Mouse (Mus musculus) left cerebral cortex, postnatal 25 days (tissue): ENCODE measurements at regions not wholly inside any gene's neighbourhood (a gene's known extent, or its start where the extent isn't known, plus 50 kb on each side); places are given as distances from the start of the nearest gene placed in this dataset.
A peak's percentile ranks its signal among the peaks of the same experiment; 100 is the strongest.
"Not testable (repeated sequence)": the region's sequence is repeated elsewhere in the genome, so short reads cannot be mapped to it uniquely, and the experiment has no call there.

Experiments used
- DNase-seq, 2 experiments: peaks; one replicate each; pipeline ENCODE4 v3.0.0; 2022; ENCODE audit warnings: low spot score in 2 of 2, mixed read lengths in 1 of 2
- intact Hi-C: fragments of 180-260 bp; cut with DNase I; formaldehyde crosslinking; loops from one replicate; pipeline ENCODE4 v1.15.1; 2025
- microRNA-seq, 2 experiments: library from miRNA; unstranded; fragments of <30 nt; microRNA quantifications; one replicate each; pipeline ENCODE4 v1.2.0; 2022

- no peak for DNase-seq
- intact Hi-C loops, result no loop called here
Measured at GRCm38 (mm10) chr3:6107377-6108155, 357.0 kb downstream of the Gm8797 start.

- intact Hi-C loops, result no loop called here
- DNase-seq, result peak in 1 of 2 experiments; percentile 30
Measured at GRCm38 (mm10) chr3:6118721-6119120, 368.1 kb downstream of the Gm8797 start.

GRCm38 (mm10) chr3:6135754-6136153 is 385.1 kb downstream of the Gm8797 start:
- DNase-seq, intact Hi-C loops: not testable (repeated sequence)

GRCm38 (mm10) chr3:6137374-6137773 is 386.8 kb downstream of the Gm8797 start:
- no peak for DNase-seq
- intact Hi-C loops, result no loop called here

- intact Hi-C loops, result no loop called here
- no peak for DNase-seq
Measured at GRCm38 (mm10) chr3:6173775-6174174, 423.2 kb downstream of the Gm8797 start.

GRCm38 (mm10) chr3:6182533-6182932 is 431.9 kb downstream of the Gm8797 start:
- intact Hi-C loops, result no loop called here
- DNase-seq, result no peak

GRCm38 (mm10) chr3:6183400-6183799 is 432.8 kb downstream of the Gm8797 start:
- intact Hi-C loops, result no loop called here

GRCm38 (mm10) chr3:6204656-6205055 is 415.6 kb downstream of the 1700008P02Rik start:
- intact Hi-C loops, result no loop called here
- DNase-seq, result no peak

More at GRCm38 (mm10) chr3:6183400-6183799, 432.8 kb downstream of the Gm8797 start:
- DNase-seq, result no peak

- no peak for DNase-seq
- intact Hi-C loops, result no loop called here
Measured at GRCm38 (mm10) chr3:6228685-6229084, 391.6 kb downstream of the 1700008P02Rik start.

Small RNAs in the stretch of these regions (microRNA-seq; reads per million reads assigned to microRNA genes)
- gene Gm25144 (0 reads per million in 2 experiments), gene Gm25352 (0 reads per million in 2 experiments)
